Mouse (Mus musculus) skeletal muscle tissue, postnatal 0 days (tissue): Measurements from ENCODE around the gene Nhlh1. TPM values are rescaled to one million over a fixed set of nuclear protein-coding genes. Genes with fewer than 3 reads are reported as not detected.

ENCODE experiments used
- polyA plus RNA-seq: library from polyadenylated mRNA; unstranded; fragments of >200 nt; fragmentation: Nextera tagmentation; extraction: Ambion mirVana; gene quantifications from 2 replicates; pipeline ENCODE4 v1.2.1, GENCODE M21; 2015

Gene Nhlh1
- polyA plus RNA-seq: not detected in 2 replicates

DNA sequence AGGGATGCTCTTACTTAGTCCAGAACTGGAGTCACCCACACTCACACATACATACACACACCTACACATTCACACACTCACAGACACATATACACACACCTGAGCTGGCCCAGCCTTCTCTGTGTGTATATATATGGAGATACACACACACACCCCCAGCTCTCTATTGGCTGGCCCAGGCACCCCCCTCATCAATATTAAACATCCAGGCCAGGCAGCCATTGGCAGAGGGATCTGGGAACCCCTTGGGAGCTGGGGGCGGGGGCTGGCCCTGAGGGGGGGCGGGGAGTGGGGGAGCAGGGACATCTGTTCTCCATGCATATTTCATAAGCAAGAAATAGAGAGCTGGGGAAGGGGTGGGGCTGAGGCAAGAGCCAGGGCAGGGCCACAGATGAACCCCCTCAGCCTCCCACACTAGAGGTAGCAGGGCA is at the start of gene Nhlh1:
Nhlh1 (minus strand) TSS at position 83 of the 431 bp plus-strand sequence.

DNA sequence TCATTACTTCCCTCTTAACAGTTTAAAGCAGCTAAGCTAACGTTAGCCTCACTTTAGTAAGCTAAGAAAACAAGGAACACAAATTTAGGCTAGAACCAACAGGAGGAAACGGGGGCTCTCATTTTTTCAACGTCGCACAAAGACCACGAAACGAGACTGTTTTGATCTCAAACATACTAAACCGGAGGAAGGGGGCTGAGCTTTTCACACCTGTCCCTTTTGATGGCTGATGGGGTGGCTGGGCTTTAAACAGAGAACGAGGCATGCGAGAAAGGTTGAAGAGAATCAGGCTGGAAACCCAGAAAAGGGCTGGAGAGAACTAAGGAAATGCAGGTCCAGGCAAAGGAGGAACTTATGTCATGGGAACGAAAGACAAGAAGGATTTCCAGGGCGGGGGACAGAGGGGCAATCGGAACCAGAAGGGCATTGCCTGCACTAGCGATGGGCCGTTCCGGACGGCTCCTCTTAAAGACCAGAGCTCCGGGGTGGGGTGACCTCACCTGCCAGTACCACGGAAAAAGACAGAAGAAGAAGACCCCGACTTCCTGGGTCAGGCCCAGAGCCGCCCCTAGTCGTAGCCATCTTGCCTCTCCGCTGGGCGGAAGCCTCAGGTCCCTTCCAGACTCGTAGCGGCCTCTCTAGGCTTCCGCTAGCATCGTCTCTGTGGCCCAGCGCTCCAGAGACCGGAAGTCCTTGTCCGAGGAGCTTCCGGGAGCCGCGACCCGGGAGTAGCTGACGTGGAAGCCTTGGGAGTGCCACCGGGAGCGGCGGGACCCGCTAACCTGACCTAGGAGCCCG is 24.9 kb upstream of the Nhlh1 start, which contains the start of the genes Copa and Ncstn:
Copa (plus strand) TSS at position 429 of the 798 bp plus-strand sequence.
Ncstn (minus strand) TSS at position 695 of the 798 bp plus-strand sequence.

DNA sequence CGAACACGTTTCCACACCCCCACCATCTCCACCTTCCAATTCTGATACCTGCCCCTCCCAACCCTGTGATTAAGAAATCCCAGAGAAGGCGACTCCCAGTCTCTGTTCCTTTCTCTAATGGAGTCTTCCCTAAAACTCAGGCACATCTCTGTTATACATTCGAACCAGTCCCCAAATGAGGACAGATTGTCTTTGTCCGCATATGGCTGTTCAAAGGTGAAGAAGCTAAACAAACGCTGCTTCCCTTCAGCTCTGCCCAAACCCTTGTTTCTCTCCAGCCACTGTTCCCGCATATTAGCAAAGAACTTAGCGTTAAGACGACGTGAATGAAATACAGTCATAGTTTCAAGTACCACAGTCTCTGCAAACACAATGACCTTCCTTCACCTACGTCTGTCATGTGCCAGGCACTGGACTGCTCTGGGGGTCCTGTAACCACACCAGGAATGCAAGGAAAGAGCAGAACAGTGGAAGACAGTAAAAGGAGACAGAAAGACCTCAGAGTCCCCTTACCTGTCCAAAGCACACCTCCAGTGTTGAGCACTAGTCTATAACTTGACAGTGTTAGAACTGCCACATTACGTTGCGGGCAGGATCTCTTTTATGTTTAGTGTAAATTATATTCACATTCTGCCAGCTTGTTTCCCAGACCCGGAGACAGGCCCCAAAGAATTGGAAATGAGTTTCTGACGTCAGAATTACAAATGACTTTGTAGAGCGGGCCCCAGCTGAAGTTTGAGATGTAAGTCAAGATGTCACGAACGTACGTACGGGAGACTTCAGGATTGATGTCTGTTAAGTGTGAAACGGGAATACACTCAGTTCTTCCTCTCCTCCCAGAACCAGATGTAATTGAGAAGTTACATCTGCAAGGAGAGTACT is 28.7 kb downstream of the Nhlh1 start, which contains the start of gene Vangl2:
Vangl2 (minus strand) TSS at position 51 of the 882 bp plus-strand sequence.

Other genes with a start within 250 kb of the Nhlh1 start
- gene Cd84, start 217.9 kb downstream of the Nhlh1 start, polyA plus RNA-seq: 2.8 and 3.9 TPM in 2 replicates
- gene Gm10521, start 161.9 kb downstream of the Nhlh1 start, polyA plus RNA-seq: not detected in 2 replicates
- 0.13 and 0.46 TPM in 2 replicates for gene Slamf6, start 140.1 kb downstream of the Nhlh1 start, polyA plus RNA-seq
- gene Vangl2, start 29.1 kb downstream of the Nhlh1 start, polyA plus RNA-seq: 2.6 and 4.0 TPM in 2 replicates
- gene Copa, start 25.0 kb upstream of the Nhlh1 start, polyA plus RNA-seq: 89.8 and 97.0 TPM in 2 replicates
- gene Ncstn, start 25.2 kb upstream of the Nhlh1 start, polyA plus RNA-seq: 57.0 and 63.1 TPM in 2 replicates
- 185 and 200 TPM in 2 replicates for gene Pex19, start 69.2 kb upstream of the Nhlh1 start, polyA plus RNA-seq
- 128 and 141 TPM in 2 replicates for gene Dcaf8, start 90.5 kb upstream of the Nhlh1 start, polyA plus RNA-seq
- 79.7 and 89.6 TPM in 2 replicates for gene Pea15a, start 149.2 kb upstream of the Nhlh1 start, polyA plus RNA-seq
- 1,722 and 1,828 TPM in 2 replicates for gene Casq1, start 162.3 kb upstream of the Nhlh1 start, polyA plus RNA-seq
- 0.05 and 0.10 TPM in 2 replicates for gene Atp1a4, start 200.8 kb upstream of the Nhlh1 start, polyA plus RNA-seq
- 16.3 and 17.3 TPM in 2 replicates for gene Igsf8, start 204.1 kb upstream of the Nhlh1 start, polyA plus RNA-seq
- gene Atp1a2, start 240.5 kb upstream of the Nhlh1 start, polyA plus RNA-seq: 105 and 110 TPM in 2 replicates